Mouse (Mus musculus): ENCODE measurements at regions not wholly inside any gene's neighbourhood (a gene's known extent, or its start where the extent isn't known, plus 50 kb on each side); places are given as distances from the start of the nearest gene placed in this dataset.

DNA sequence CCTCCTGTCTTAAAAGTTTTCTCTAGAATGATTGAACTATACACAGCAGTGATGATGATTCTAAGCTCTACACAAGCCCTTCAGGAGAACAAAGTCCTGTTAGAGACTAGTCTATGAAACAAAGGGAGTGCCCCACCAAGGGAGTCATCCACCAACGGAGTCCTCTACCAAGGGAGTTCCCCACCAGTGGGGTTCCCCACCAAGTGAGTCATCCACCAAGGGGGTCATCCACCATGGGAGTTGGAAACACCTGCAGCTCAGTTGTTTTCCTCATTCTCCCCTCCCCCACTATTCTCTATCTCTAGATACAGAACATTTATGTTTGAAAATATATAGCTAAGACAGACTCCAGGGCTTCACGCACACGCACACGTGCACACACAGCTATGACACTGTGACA lies 130.5 kb upstream of the Otx2 start:
- Histone ChIP-seq H3K4me3 (ENCODE audit: insufficient read depth, poor library complexity, severe bottlenecking) (no peak overlapping the region), H3ac (ENCODE audit: control insufficient read depth, insufficient read length, low read depth) (no peak overlapping the region), H3K27me3 (ENCODE audit: control insufficient read depth, insufficient read depth, insufficient read length) (peaks cover 3% of the 10 kb centered on the region), H3K79me3 (ENCODE audit: low read depth) (no peaks in the 10 kb centered on the region), H3K36me3 (ENCODE audit: control insufficient read depth, insufficient read depth) (no peaks in the 10 kb centered on the region), H3K79me2 (ENCODE audit: control insufficient read depth, insufficient read depth) (no peaks in the 10 kb centered on the region)
- TF ChIP-seq USF1 (IDR thresholded peaks at IDR 0.05; ENCODE audit: low read depth) (no peak), CEBPB (IDR thresholded peaks at IDR 0.05; ENCODE audit: low read depth) (no peak), FOSL1 (IDR thresholded peaks at IDR 0.05; ENCODE audit: insufficient read depth, low read length, poor library complexity, severe bottlenecking) (no peak), CTCF (IDR thresholded peaks at IDR 0.05; ENCODE audit: control insufficient read depth, insufficient read depth, insufficient read length) (no peak), MYOD1 (IDR thresholded peaks at IDR 0.05; ENCODE audit: control insufficient read depth, insufficient read length, low read depth) (no peak), MYOG (IDR thresholded peaks at IDR 0.05; ENCODE audit: control insufficient read depth, extremely low read depth, insufficient read length) (no peak)

DNA sequence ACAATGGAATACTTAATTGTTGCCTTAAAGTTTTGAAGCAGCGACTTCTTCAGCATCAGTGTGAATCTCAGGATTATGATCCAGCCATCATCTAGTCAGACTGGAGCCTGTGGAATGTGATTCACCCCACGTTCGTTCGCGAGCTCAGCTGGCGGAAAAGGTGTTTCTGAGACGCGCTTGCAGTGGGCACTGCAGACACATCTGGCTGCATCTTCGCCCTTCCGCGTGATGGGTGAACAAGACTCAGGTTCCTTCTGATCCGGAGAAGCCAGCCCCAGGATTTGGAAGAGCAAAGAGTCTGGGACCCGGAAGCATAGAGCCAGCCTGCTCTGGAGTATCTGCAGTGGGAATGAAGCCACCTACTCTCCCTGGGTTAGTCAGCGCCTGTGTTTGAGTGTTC lies 127.7 kb upstream of the Otx2 start:
- H3K27me3 ChIP-seq (ENCODE audit: control insufficient read depth, insufficient read depth, insufficient read length): no peaks in the 10 kb centered on the region
- no peak overlapping the region for H3ac ChIP-seq (ENCODE audit: control insufficient read depth, insufficient read length, low read depth)
- H3K4me3 ChIP-seq (ENCODE audit: insufficient read depth, poor library complexity, severe bottlenecking): no peak overlapping the region
- no peaks in the 10 kb centered on the region for H3K79me2 ChIP-seq (ENCODE audit: control insufficient read depth, insufficient read depth)
- no peaks in the 10 kb centered on the region for H3K79me3 ChIP-seq (ENCODE audit: low read depth)
- no peak for TF ChIP-seq MAX (IDR thresholded peaks at IDR 0.05)
- TF ChIP-seq CTCF (IDR thresholded peaks at IDR 0.05; ENCODE audit: control insufficient read depth, insufficient read depth, insufficient read length): no peak
- no peak for TF ChIP-seq USF1 (IDR thresholded peaks at IDR 0.05; ENCODE audit: low read depth)
- no peak for TF ChIP-seq MYOG (IDR thresholded peaks at IDR 0.05; ENCODE audit: control insufficient read depth, extremely low read depth, insufficient read length)
- TF ChIP-seq CEBPB (IDR thresholded peaks at IDR 0.05; ENCODE audit: low read depth): no peak
- no peak for TF ChIP-seq MYOD1 (IDR thresholded peaks at IDR 0.05; ENCODE audit: control insufficient read depth, insufficient read length, low read depth)
- TF ChIP-seq FOSL1 (IDR thresholded peaks at IDR 0.05; ENCODE audit: insufficient read depth, low read length, poor library complexity, severe bottlenecking): no peak
- no peaks in the 10 kb centered on the region for H3K36me3 ChIP-seq (ENCODE audit: control insufficient read depth, insufficient read depth)

DNA sequence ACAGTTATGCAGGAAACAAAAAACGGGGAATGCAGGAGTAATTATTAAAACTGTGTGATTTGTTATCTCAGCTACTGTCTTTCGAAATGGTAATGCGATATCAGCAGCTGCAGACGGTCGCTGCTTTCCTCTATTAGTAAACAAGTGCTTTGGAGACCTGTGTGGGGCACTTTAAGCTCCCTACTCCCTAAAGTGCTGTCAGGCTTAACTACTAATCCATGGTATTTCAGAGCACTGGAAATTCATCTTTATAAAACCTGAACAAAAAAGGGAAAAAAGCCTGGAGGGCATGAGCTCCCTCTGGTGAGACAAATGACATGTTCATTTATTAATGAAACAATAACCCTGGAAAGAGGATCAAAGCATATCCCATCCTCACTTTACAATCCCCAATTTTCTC lies 127.2 kb upstream of the Otx2 start:
- Histone ChIP-seq H3K4me3 (ENCODE audit: insufficient read depth, poor library complexity, severe bottlenecking) (no peak overlapping the region), H3K79me3 (ENCODE audit: low read depth) (no peaks in the 10 kb centered on the region), H3ac (ENCODE audit: control insufficient read depth, insufficient read length, low read depth) (no peak overlapping the region), H3K36me3 (ENCODE audit: control insufficient read depth, insufficient read depth) (no peaks in the 10 kb centered on the region), H3K27me3 (ENCODE audit: control insufficient read depth, insufficient read depth, insufficient read length) (no peaks in the 10 kb centered on the region), H3K79me2 (ENCODE audit: control insufficient read depth, insufficient read depth) (no peaks in the 10 kb centered on the region)
- TF ChIP-seq CTCF (IDR thresholded peaks at IDR 0.05; ENCODE audit: control insufficient read depth, insufficient read depth, insufficient read length): no peak
- TF ChIP-seq MYOD1 (IDR thresholded peaks at IDR 0.05; ENCODE audit: control insufficient read depth, insufficient read length, low read depth): no peak

DNA sequence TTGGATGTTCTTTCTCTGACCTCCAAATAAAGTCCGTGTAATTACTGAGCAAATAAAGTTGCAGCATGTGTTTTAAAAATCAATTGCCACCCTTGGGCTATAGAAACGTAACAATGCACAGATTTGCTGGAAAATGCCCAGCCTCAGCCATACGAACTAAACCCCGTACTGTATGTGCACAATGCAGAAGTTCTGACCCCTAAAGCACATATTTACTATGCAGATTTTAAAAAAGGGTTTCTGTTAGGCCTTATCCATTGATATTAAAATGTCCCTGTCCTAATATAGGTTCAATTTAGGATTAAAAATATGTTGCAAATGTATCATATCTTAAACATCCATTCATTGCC lies 126.5 kb upstream of the Otx2 start:
- Histone ChIP-seq H3ac (ENCODE audit: control insufficient read depth, insufficient read length, low read depth) (no peak overlapping the region), H3K4me3 (ENCODE audit: insufficient read depth, poor library complexity, severe bottlenecking) (no peak overlapping the region), H3K79me3 (ENCODE audit: low read depth) (no peaks in the 10 kb centered on the region), H3K79me2 (ENCODE audit: control insufficient read depth, insufficient read depth) (no peaks in the 10 kb centered on the region), H3K27me3 (ENCODE audit: control insufficient read depth, insufficient read depth, insufficient read length) (no peaks in the 10 kb centered on the region), H3K36me3 (ENCODE audit: control insufficient read depth, insufficient read depth) (no peaks in the 10 kb centered on the region)
- TF ChIP-seq CEBPB (IDR thresholded peaks at IDR 0.05; ENCODE audit: low read depth): no peak
- TF ChIP-seq MAX (IDR thresholded peaks at IDR 0.05): no peak
- TF ChIP-seq CTCF (IDR thresholded peaks at IDR 0.05; ENCODE audit: control insufficient read depth, insufficient read depth, insufficient read length): no peak
- no peak for TF ChIP-seq USF1 (IDR thresholded peaks at IDR 0.05; ENCODE audit: low read depth)
- TF ChIP-seq MYOG (IDR thresholded peaks at IDR 0.05; ENCODE audit: control insufficient read depth, extremely low read depth, insufficient read length): no peak
- no peak for TF ChIP-seq MYOD1 (IDR thresholded peaks at IDR 0.05; ENCODE audit: control insufficient read depth, insufficient read length, low read depth)
- no peak for TF ChIP-seq FOSL1 (IDR thresholded peaks at IDR 0.05; ENCODE audit: insufficient read depth, low read length, poor library complexity, severe bottlenecking)

DNA sequence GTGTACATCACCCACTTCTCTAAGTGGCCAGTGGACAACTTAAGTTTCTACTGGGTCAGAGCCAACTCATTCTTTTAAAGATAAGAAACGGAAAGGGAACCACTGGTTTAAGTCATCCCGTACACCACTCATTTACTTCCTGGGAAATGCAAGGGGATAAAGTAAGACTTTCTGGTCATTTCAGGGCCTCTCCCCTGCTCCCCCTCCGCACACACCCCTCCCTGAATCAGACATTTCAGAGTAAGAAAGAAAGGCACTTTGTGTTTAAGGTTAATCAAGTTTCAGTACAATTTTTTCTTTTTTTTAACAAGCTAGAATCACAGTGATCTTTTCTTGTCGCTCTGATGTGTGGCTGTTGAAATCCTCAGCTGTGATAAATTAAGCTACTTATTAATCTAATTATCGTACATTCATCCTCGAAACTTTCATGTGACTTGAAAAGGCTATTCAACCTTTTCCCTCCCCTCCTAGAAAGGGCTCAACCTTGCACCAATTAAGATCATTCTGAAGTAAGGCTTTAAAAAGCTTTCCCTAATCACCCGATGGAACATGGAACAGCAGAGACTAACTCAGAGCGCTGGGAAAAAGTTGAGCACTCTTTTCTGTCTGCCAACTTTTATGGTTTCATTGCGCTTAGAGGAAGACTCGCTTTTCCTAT lies 126.0 kb upstream of the Otx2 start:
- Histone ChIP-seq H3K79me2 (ENCODE audit: control insufficient read depth, insufficient read depth) (no peaks in the 10 kb centered on the region), H3ac (ENCODE audit: control insufficient read depth, insufficient read length, low read depth) (no peak overlapping the region), H3K4me3 (ENCODE audit: insufficient read depth, poor library complexity, severe bottlenecking) (no peak overlapping the region), H3K79me3 (ENCODE audit: low read depth) (no peaks in the 10 kb centered on the region), H3K36me3 (ENCODE audit: control insufficient read depth, insufficient read depth) (no peaks in the 10 kb centered on the region), H3K27me3 (ENCODE audit: control insufficient read depth, insufficient read depth, insufficient read length) (no peaks in the 10 kb centered on the region)
- TF ChIP-seq MAX (IDR thresholded peaks at IDR 0.05) (no peak), FOSL1 (IDR thresholded peaks at IDR 0.05; ENCODE audit: insufficient read depth, low read length, poor library complexity, severe bottlenecking) (no peak), MYOG (IDR thresholded peaks at IDR 0.05; ENCODE audit: control insufficient read depth, extremely low read depth, insufficient read length) (no peak), MYOD1 (IDR thresholded peaks at IDR 0.05; ENCODE audit: control insufficient read depth, insufficient read length, low read depth) (no peak), USF1 (IDR thresholded peaks at IDR 0.05; ENCODE audit: low read depth) (no peak), CTCF (IDR thresholded peaks at IDR 0.05; ENCODE audit: control insufficient read depth, insufficient read depth, insufficient read length) (no peak), CEBPB (IDR thresholded peaks at IDR 0.05; ENCODE audit: low read depth) (no peak)

DNA sequence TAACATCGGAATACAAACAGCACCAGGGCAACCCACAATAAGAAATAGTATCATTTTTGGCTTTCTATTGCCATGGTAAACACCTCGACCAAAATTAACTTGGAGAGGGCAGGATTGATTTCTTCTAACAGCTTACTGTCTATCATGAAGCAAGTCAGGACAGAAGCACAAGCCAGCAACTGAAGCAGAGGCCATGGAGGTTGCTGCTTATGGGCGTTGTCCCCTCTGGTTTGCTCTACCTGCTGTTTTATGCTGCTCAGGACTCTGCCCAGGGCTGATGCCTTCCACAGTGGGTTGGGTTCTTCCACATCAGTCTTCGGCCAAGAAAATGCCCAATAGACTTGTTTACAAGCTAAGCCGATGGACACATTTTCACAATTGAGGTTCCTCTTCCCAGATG lies 117.9 kb upstream of the Otx2 start:
- Histone ChIP-seq H3K79me2 (ENCODE audit: control insufficient read depth, insufficient read depth) (no peaks in the 10 kb centered on the region), H3K27me3 (ENCODE audit: control insufficient read depth, insufficient read depth, insufficient read length) (no peaks in the 10 kb centered on the region), H3K36me3 (ENCODE audit: control insufficient read depth, insufficient read depth) (no peaks in the 10 kb centered on the region), H3ac (ENCODE audit: control insufficient read depth, insufficient read length, low read depth) (no peak overlapping the region), H3K79me3 (ENCODE audit: low read depth) (no peaks in the 10 kb centered on the region), H3K4me3 (ENCODE audit: insufficient read depth, poor library complexity, severe bottlenecking) (no peak overlapping the region)
- TF ChIP-seq MAX (IDR thresholded peaks at IDR 0.05) (no peak), MYOG (IDR thresholded peaks at IDR 0.05; ENCODE audit: control insufficient read depth, extremely low read depth, insufficient read length) (no peak), CEBPB (IDR thresholded peaks at IDR 0.05; ENCODE audit: low read depth) (no peak), CTCF (IDR thresholded peaks at IDR 0.05; ENCODE audit: control insufficient read depth, insufficient read depth, insufficient read length) (no peak), USF1 (IDR thresholded peaks at IDR 0.05; ENCODE audit: low read depth) (no peak), MYOD1 (IDR thresholded peaks at IDR 0.05; ENCODE audit: control insufficient read depth, insufficient read length, low read depth) (no peak), FOSL1 (IDR thresholded peaks at IDR 0.05; ENCODE audit: insufficient read depth, low read length, poor library complexity, severe bottlenecking) (no peak)
